Mouse (Mus musculus) stomach, embryonic 14.5 days (tissue): Measurements from ENCODE around the gene Sypl. TPM values are rescaled to one million over a fixed set of nuclear protein-coding genes. Genes with fewer than 3 reads are reported as not detected.

Experiments used
- ATAC-seq: fragments of 200-750 bp; cut with Nextera tagmentation; 2 replicates; pipeline ENCODE4 v1.8.0; 2017; ENCODE audit warnings: low read depth, moderate TSS enrichment; ENCODE audit not compliant: insufficient number of reproducible peaks, insufficient read depth, low FRiP score
- H3K27ac ChIP-seq: fragments of 300-500 bp; sonication (generic); 2 replicates; pipeline ENCODE4 v1.5.1; 2014; ENCODE audit warnings: mild to moderate bottlenecking, low read length, moderate library complexity, mixed read lengths
- H3K27me3 ChIP-seq: fragments of 300-500 bp; sonication (generic); 2 replicates; pipeline ENCODE4 v1.6.1; 2014; ENCODE audit warnings: low read length, control low read depth, mixed read lengths; ENCODE audit not compliant: control insufficient read depth, insufficient read depth
- H3K36me3 ChIP-seq: fragments of 300-500 bp; sonication (generic); 2 replicates; pipeline ENCODE4 v1.6.1; 2014; ENCODE audit warnings: mild to moderate bottlenecking, control low read depth, low read length, moderate library complexity, mixed read lengths; ENCODE audit not compliant: control insufficient read depth, insufficient read depth
- H3K4me1 ChIP-seq: fragments of 300-500 bp; sonication (generic); 2 replicates; pipeline ENCODE4 v1.6.1; 2014; ENCODE audit warnings: low read length, control low read depth, mixed read lengths; ENCODE audit not compliant: control insufficient read depth, insufficient read depth
- H3K4me2 ChIP-seq: fragments of 300-500 bp; sonication (generic); replicated peaks from 2 replicates; pipeline ENCODE4 v1.6.1; 2014; ENCODE audit warnings: low read depth, low read length, control low read depth
- H3K4me3 ChIP-seq: fragments of 300-500 bp; sonication (generic); 2 replicates; pipeline ENCODE4 v1.5.1; 2014; ENCODE audit warnings: low read depth, low read length, control low read depth
- H3K9ac ChIP-seq: fragments of 300-500 bp; sonication (generic); replicated peaks from 2 replicates; pipeline ENCODE4 v1.6.1; 2014; ENCODE audit warnings: low read depth, mild to moderate bottlenecking, control low read depth, low read length, moderate library complexity, mixed read lengths
- H3K9me3 ChIP-seq: fragments of 300-500 bp; sonication (generic); 2 replicates; pipeline ENCODE4 v1.6.1; 2016; ENCODE audit warnings: low read depth, low read length, control low read depth; ENCODE audit not compliant: control insufficient read depth
- WGBS: fragments of 180-500 bp; shearing (Covaris S2); extraction: QIAGEN DNeasy Blood & Tissue Kit; methylation state at CpG from one replicate; pipeline ENCODE4 v1.1.7; 2014; 5-methylcytosine and 5-hydroxymethylcytosine counted together
- polyA plus RNA-seq: library from polyadenylated mRNA; unstranded; fragments of >200 nt; fragmentation: Nextera tagmentation; extraction: Ambion mirVana; gene quantifications from 2 replicates; pipeline ENCODE4 v1.2.1, GENCODE M21; 2014

The Sypl gene
- polyA plus RNA-seq, 1 experiment from 2014 or later, result 137 TPM

DNA sequence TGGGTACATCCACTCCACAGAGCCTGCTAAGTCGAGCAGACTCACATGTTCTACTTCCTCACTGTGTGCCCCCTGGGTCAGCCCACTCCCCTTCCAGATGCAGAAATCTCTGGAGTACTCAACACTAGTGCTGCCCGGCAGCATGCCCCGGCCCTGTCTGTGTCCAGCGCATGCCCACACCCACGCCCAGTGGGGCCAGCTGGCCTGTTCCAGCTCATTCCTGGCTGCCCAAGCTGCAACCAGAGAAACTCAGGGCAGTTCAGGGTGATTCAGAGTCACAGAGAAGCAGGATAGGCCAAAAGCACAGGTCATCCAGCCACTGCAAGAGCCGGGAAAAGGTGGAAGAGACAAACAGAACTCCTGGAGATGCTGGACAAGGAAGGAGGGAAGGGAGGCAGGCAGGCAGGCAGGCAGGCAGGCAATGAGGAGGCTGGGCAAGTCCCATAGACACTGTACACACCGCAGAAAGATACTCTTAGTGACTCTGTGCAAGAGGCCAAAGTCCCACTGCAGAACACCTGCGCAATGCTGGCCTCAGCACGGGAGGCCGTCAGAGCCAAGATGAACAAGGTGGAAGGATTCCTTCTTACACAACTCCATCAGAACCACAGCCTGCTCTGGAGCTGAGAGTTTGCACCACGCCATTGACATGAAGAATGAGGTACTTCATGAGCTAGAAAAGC, 23.7 kb upstream of the Sypl start:
- no peaks in the 10 kb centered on the region for H3K4me1 ChIP-seq
- H3K36me3 ChIP-seq, result no peaks in the 10 kb centered on the region
- WGBS, result 80% methylated on average over 11 of the region's 11 CpGs
- no peak overlapping the region for H3K27ac ChIP-seq
- no peak overlapping the region for H3K4me2 ChIP-seq
- peak; percentile 59 for ATAC-seq
- H3K4me3 ChIP-seq, result no peak overlapping the region
- H3K9ac ChIP-seq, result no peak overlapping the region
- H3K9me3 ChIP-seq, result no peaks in the 10 kb centered on the region
- H3K27me3 ChIP-seq, result no peaks in the 10 kb centered on the region

DNA sequence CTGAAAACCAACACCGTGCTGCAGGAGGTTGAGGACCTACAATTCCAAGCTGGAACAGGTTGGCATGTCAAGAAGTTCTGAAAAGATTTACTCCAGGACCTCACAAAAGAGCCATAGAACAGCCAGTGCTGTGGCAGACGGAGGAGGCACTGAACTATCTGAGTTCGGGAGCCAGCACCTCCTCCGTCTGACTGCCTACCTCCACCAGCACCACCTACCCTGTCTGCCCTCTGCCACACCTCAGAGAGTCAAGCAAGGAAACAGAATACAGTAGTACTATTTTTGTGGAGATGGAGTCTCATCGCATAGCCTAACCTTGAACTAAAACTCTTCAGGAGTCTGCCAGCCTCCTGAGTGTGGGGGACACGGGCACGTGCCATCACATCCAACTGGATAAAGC, 23.1 kb upstream of the Sypl start:
- H3K36me3 ChIP-seq, result no peaks in the 10 kb centered on the region
- no peak overlapping the region for H3K4me2 ChIP-seq
- no peak overlapping the region for H3K4me3 ChIP-seq
- H3K9me3 ChIP-seq, result no peaks in the 10 kb centered on the region
- no peaks in the 10 kb centered on the region for H3K4me1 ChIP-seq
- H3K27ac ChIP-seq, result no peak overlapping the region
- no peaks in the 10 kb centered on the region for H3K27me3 ChIP-seq
- no peak for ATAC-seq
- H3K9ac ChIP-seq, result no peak overlapping the region
- 75% methylated on average over 7 of the region's 7 CpGs for WGBS

DNA sequence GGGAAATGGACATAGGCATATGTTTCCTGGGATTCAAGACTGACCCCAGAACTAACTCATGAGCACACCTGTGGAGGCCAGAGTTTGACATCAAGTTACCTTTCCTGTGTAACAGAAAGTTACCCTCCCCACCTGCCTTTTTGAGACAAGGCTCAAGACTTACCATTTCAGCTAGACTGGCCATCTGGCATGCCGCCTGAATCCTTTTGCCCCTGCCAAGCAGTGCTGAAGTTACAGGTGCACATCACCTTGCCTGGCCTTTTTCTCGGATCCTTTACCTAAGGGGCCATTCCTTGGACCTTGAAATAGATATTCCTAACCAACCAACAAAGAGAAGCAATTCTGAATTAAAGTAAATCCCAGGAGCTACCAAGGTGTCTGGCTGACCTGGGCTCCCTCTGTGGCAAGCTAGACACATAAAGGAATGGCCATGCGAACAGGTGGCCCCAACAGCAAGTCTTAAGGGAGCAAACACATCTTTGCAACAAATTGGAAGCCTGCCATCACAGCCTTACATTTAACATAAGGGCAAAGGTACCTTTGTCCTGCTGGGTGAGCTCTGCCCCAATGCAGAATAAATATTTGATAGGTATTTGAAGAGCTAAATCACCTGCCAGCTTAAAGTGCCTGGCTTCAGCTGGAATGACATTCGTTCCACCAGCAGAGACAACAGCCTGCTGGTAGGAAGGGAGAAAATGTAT, 17.3 kb upstream of the Sypl start:
- H3K27ac ChIP-seq, result no peak overlapping the region
- no peak overlapping the region for H3K4me2 ChIP-seq
- H3K9me3 ChIP-seq, result no peaks in the 10 kb centered on the region
- no peaks in the 10 kb centered on the region for H3K36me3 ChIP-seq
- no peaks in the 10 kb centered on the region for H3K4me1 ChIP-seq
- H3K4me3 ChIP-seq, result no peak overlapping the region
- no peak overlapping the region for H3K9ac ChIP-seq
- no peaks in the 10 kb centered on the region for H3K27me3 ChIP-seq
- no peak for ATAC-seq
- 66% methylated on average over 4 of the region's 4 CpGs for WGBS

DNA sequence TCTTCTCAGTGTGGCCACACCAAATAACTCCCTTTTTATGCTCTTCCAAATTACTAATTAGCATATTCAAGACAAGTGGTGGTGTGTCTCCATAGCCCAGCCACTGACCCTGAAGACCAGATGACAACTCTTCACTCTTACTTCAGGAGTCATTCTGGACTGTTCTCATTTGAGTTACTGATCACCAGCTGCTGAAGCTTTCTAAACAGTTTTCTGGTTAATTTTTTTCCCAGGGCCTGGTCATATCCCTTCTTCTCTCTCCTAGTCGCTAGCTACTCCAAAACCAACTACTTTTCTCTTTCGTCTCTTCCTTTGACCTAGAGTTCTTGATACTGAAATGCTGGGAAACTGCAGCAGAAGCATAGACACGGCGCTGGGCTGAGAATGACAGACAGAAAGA, 12.6 kb upstream of the Sypl start:
- Histone ChIP-seq H3K36me3 (no peaks in the 10 kb centered on the region), H3K9me3 (no peaks in the 10 kb centered on the region), H3K9ac (no peak overlapping the region), H3K27ac (no peak overlapping the region), H3K4me3 (no peak overlapping the region), H3K27me3 (no peaks in the 10 kb centered on the region), H3K4me2 (no peak overlapping the region), H3K4me1 (no peaks in the 10 kb centered on the region)
- WGBS, result 71% methylated on average over 4 of the region's 4 CpGs
- no peak for ATAC-seq

DNA sequence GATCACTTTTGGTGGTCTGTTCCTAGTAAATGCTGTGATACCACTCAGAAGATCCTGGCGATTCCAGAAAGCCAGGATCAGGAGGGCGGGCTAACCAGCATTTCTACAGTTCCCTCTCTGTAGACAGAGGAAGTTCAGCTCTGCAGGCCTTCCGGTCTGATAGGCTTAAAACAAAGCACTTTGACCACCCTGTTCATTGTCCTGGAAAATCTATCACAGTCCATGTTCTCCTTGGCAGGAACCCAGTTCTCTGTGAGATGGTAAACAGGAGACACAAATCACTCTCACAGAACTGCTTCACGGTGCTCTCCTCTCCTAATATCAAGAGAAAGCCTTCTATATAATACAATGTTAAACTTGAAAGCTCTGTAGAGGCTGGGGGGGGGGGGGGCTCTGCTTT, 10.3 kb upstream of the Sypl start:
- Histone ChIP-seq H3K4me3 (no peak overlapping the region), H3K4me2 (no peak overlapping the region), H3K4me1 (no peaks in the 10 kb centered on the region), H3K9me3 (no peaks in the 10 kb centered on the region), H3K27me3 (no peaks in the 10 kb centered on the region), H3K9ac (no peak overlapping the region), H3K36me3 (no peaks in the 10 kb centered on the region), H3K27ac (no peak overlapping the region)
- no peak for ATAC-seq
- 56% methylated on average over 4 of the region's 4 CpGs for WGBS

DNA sequence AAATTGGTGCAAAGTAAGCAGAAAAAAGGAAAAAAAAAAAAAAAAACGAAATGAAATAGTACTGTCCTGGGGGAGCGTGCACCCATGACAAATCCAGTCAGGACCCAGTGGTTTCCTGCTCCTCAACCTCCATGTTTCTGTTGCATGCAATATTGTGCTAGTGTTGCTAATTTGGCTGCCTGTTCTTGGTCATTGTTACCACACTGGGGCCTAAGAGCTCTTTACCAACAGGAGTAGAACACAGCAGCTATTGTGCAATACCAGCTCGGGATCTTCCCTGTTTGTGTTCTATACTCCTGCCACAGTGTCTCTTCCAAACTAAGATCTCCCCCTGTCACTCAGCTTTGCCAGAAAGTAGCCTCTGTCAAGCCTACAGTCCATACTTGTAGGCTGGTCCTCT, 9.7 kb upstream of the Sypl start:
- Histone ChIP-seq H3K4me3 (no peak overlapping the region), H3K4me2 (no peak overlapping the region), H3K27ac (no peak overlapping the region), H3K9me3 (no peaks in the 10 kb centered on the region), H3K27me3 (no peaks in the 10 kb centered on the region), H3K4me1 (no peaks in the 10 kb centered on the region), H3K9ac (no peak overlapping the region), H3K36me3 (no peaks in the 10 kb centered on the region)
- ATAC-seq, result no peak
- 64% methylated on average over 3 of the region's 3 CpGs for WGBS

DNA sequence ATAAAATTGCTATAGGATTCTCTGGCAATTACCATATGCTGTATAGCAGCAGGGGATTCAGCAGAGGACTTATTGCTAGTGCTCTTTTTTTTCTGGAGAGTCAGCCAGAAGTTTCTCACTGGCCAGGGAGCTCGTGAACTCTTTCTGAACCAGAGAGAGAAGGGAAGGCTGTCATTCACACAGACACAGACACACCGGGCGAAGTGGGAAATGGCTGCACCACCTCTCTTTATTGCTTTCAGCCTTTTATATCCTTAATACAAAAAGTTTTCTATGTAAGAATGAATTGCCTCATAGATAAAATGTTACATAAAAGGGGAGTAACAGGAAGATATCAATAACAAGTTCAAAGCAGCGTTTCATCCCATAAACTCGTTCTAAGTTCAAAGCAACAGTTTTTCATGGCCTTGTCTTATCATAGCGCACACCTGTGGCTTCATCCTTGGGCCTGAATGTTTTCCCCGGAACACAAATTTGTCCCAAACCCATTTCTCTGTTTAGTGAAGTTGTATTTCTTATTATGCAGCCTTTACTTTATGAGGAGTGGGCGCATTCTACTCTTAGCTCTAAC, 8.7 kb upstream of the Sypl start:
- Histone ChIP-seq H3K4me1 (no peaks in the 10 kb centered on the region), H3K27me3 (no peaks in the 10 kb centered on the region), H3K4me2 (no peak overlapping the region), H3K27ac (no peak overlapping the region), H3K9ac (no peak overlapping the region), H3K4me3 (no peak overlapping the region), H3K36me3 (no peaks in the 10 kb centered on the region), H3K9me3 (no peaks in the 10 kb centered on the region)
- no peak for ATAC-seq
- WGBS, result 62% methylated on average over 8 of the region's 8 CpGs

DNA sequence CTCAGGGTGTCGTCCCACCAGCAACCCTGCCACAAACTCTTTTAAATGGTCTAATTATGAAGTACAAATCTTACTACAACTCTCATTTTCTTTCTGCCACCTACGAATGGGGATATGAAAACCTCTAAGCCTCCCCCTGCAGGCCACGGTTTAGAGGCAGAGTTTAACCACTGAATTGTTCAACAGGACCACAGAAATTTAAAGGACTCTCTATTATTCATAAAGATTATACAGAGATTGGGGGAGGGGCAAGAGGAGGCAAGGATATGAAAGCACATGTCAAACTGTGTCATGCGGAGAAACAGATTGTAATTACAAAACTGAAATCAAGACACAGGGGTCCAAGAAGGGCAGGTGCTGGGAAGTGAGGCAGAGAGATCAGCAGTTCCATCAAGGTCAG, 7.3 kb upstream of the Sypl start:
- 84% methylated on average over 4 of the region's 4 CpGs for WGBS
- Histone ChIP-seq H3K9me3 (no peaks in the 10 kb centered on the region), H3K36me3 (no peaks in the 10 kb centered on the region), H3K27me3 (no peaks in the 10 kb centered on the region), H3K27ac (no peak overlapping the region), H3K9ac (no peak overlapping the region), H3K4me2 (no peak overlapping the region), H3K4me3 (no peak overlapping the region), H3K4me1 (no peaks in the 10 kb centered on the region)
- ATAC-seq, result no peak
